Mouse (Mus musculus) midbrain, embryonic 10.5 days (tissue): ENCODE measurements around the gene Smok3a. TPM values are rescaled to one million over a fixed set of nuclear protein-coding genes. Genes with fewer than 3 reads are reported as not detected.
"Not testable (repeated sequence)": the region's sequence is repeated elsewhere in the genome, so short reads cannot be mapped to it uniquely, and the experiment has no call there.

Experiments used
- DNase-seq: peaks from one replicate; pipeline ENCODE4 v3.0.0-alpha.2; 2017; ENCODE audit warnings: low spot score
- H3K27ac ChIP-seq: fragments of 300-500 bp; sonication (generic); replicated peaks from 2 replicates; pipeline ENCODE4 v1.5.1; 2016; ENCODE audit warnings: mild to moderate bottlenecking
- H3K27me3 ChIP-seq: fragments of 300-500 bp; sonication (generic); 2 replicates; pipeline ENCODE4 v1.6.1; 2016; ENCODE audit warnings: low read depth, mild to moderate bottlenecking; ENCODE audit not compliant: poor library complexity, severe bottlenecking
- H3K36me3 ChIP-seq: fragments of 300-500 bp; sonication (generic); 2 replicates; pipeline ENCODE4 v1.6.1; 2016; ENCODE audit warnings: mild to moderate bottlenecking, moderate library complexity
- H3K4me1 ChIP-seq: fragments of 300-500 bp; sonication (generic); 2 replicates; pipeline ENCODE4 v1.6.1; 2016
- H3K4me3 ChIP-seq: fragments of 300-500 bp; sonication (generic); 2 replicates; pipeline ENCODE4 v1.5.1; 2016; ENCODE audit warnings: mild to moderate bottlenecking, moderate library complexity
- H3K9me3 ChIP-seq: fragments of 300-500 bp; sonication (generic); replicated peaks from 2 replicates; pipeline ENCODE4 v1.6.1; 2016; ENCODE audit warnings: mild to moderate bottlenecking
- WGBS: fragments of 180-500 bp; shearing (Covaris S2); methylation state at CpG from one replicate; pipeline ENCODE4 v1.1.7; 2016; 5-methylcytosine and 5-hydroxymethylcytosine counted together
- polyA plus RNA-seq: library from polyadenylated mRNA; unstranded; fragments of >200 nt; fragmentation: Nextera tagmentation; extraction: Ambion mirVana; gene quantifications from 2 replicates; pipeline ENCODE4 v1.2.1, GENCODE M21; 2016

Gene Smok3a
- polyA plus RNA-seq, 1 experiment from 2014 or later = not detected

- H3K9me3 ChIP-seq, H3K27me3 ChIP-seq, H3K27ac ChIP-seq, DNase-seq, H3K4me3 ChIP-seq, H3K4me1 ChIP-seq, H3K36me3 ChIP-seq: not testable (repeated sequence)
- no CpG with 5 or more reads among the region's 5 CpGs for WGBS
Observed at GRCm38 (mm10) chr5:138052894-138053293, 31.8 kb downstream of the Smok3a start, which contains the start of gene Smok3c. TSS of gene Smok3c (plus strand) at chr5:138053194.

GRCm38 (mm10) chr5:138073803-138074202 is 52.7 kb downstream of the Smok3a start:
- H3K4me1 ChIP-seq = no peaks in the 10 kb centered on the region
- H3K27ac ChIP-seq = no peak overlapping the region
- H3K36me3 ChIP-seq = no peaks in the 10 kb centered on the region
- H3K4me3 ChIP-seq = no peak overlapping the region
- H3K27me3 ChIP-seq = no peaks in the 10 kb centered on the region
- DNase-seq = no peak
- 89% methylated on average over 4 of the region's 4 CpGs for WGBS
- H3K9me3 ChIP-seq = no peaks in the 10 kb centered on the region

GRCm38 (mm10) chr5:138075684-138076083 is 54.6 kb downstream of the Smok3a start:
- no peaks in the 10 kb centered on the region for H3K9me3 ChIP-seq
- 80% methylated on average over 3 of the region's 3 CpGs for WGBS
- H3K36me3 ChIP-seq = no peaks in the 10 kb centered on the region
- DNase-seq = no peak
- H3K27me3 ChIP-seq = no peaks in the 10 kb centered on the region
- no peak overlapping the region for H3K4me3 ChIP-seq
- no peaks in the 10 kb centered on the region for H3K4me1 ChIP-seq
- H3K27ac ChIP-seq = no peak overlapping the region

- H3K27ac ChIP-seq = no peak overlapping the region
- H3K4me3 ChIP-seq = no peak overlapping the region
- H3K9me3 ChIP-seq = no peaks in the 10 kb centered on the region
- WGBS = 57% methylated on average over 2 of the region's 2 CpGs
- no peaks in the 10 kb centered on the region for H3K27me3 ChIP-seq
- no peaks in the 10 kb centered on the region for H3K36me3 ChIP-seq
- no peaks in the 10 kb centered on the region for H3K4me1 ChIP-seq
- DNase-seq = no peak
Observed at GRCm38 (mm10) chr5:138076148-138076547, 55.1 kb downstream of the Smok3a start.

- no peaks in the 10 kb centered on the region for H3K4me1 ChIP-seq
- no peaks in the 10 kb centered on the region for H3K27me3 ChIP-seq
- H3K27ac ChIP-seq = no peak overlapping the region
- WGBS = 92% methylated on average over 5 of the region's 5 CpGs
- no peaks in the 10 kb centered on the region for H3K9me3 ChIP-seq
- DNase-seq = no peak
- no peaks in the 10 kb centered on the region for H3K36me3 ChIP-seq
- H3K4me3 ChIP-seq = no peak overlapping the region
Observed at GRCm38 (mm10) chr5:138080456-138080855, 59.4 kb downstream of the Smok3a start.

- Histone ChIP-seq H3K4me3 (no peak overlapping the region), H3K4me1 (peaks cover 7% of the 10 kb centered on the region), H3K9me3 (no peaks in the 10 kb centered on the region), H3K27me3 (no peaks in the 10 kb centered on the region), H3K36me3 (no peaks in the 10 kb centered on the region), H3K27ac (no peak overlapping the region)
- DNase-seq = no peak
- WGBS = 80% methylated on average over 9 of the region's 9 CpGs
Observed at GRCm38 (mm10) chr5:138081446-138081845, 60.4 kb downstream of the Smok3a start.

GRCm38 (mm10) chr5:138083318-138083900 is 62.3 kb downstream of the Smok3a start:
- 63% methylated on average over 2 of the region's 2 CpGs for WGBS
- no peaks in the 10 kb centered on the region for H3K27me3 ChIP-seq
- peaks cover 14% of the 10 kb centered on the region for H3K4me1 ChIP-seq
- no peak for DNase-seq
- H3K4me3 ChIP-seq = no peak overlapping the region
- H3K27ac ChIP-seq = no peak overlapping the region
- H3K36me3 ChIP-seq = peaks cover 16% of the 10 kb centered on the region
- H3K9me3 ChIP-seq = no peaks in the 10 kb centered on the region

GRCm38 (mm10) chr5:138083936-138084335 is 62.9 kb downstream of the Smok3a start:
- H3K27me3 ChIP-seq = no peaks in the 10 kb centered on the region
- 94% methylated on average over 2 of the region's 2 CpGs for WGBS
- no peak for DNase-seq
- H3K36me3 ChIP-seq = peaks cover 21% of the 10 kb centered on the region
- H3K9me3 ChIP-seq = no peaks in the 10 kb centered on the region
- H3K4me3 ChIP-seq = no peak overlapping the region
- H3K4me1 ChIP-seq = peaks cover 14% of the 10 kb centered on the region
- H3K27ac ChIP-seq = no peak overlapping the region

Other genes starting within 250 kb of the Smok3a start
- 62.6 and 63.9 TPM in 2 replicates for gene Ppp1r35, start 242.4 kb upstream of the Smok3a start, polyA plus RNA-seq
- 11.7 and 12.5 TPM in 2 replicates for gene Mepce, start 233.6 kb upstream of the Smok3a start, polyA plus RNA-seq
- 13.8 and 16.1 TPM in 2 replicates for gene Zcwpw1, start 233.5 kb upstream of the Smok3a start, polyA plus RNA-seq
- gene Pilra, start 185.0 kb upstream of the Smok3a start, polyA plus RNA-seq = 0.19 and 1.1 TPM in 2 replicates
- gene Pilrb1, start 163.2 kb upstream of the Smok3a start, polyA plus RNA-seq = not detected in 2 replicates
- not detected in 2 replicates for gene Pilrb2, start 149.4 kb upstream of the Smok3a start, polyA plus RNA-seq
- gene Cyp3a13, start 99.6 kb upstream of the Smok3a start, polyA plus RNA-seq = not detected in 2 replicates
- gene Gjc3, start 58.2 kb upstream of the Smok3a start, polyA plus RNA-seq = 0.02 and 0.05 TPM in 2 replicates
- gene Azgp1, start 39.7 kb upstream of the Smok3a start, polyA plus RNA-seq = not detected in 2 replicates
- not detected in 2 replicates for gene Smok3b, start 168 bp downstream of the Smok3a start, polyA plus RNA-seq
- not detected in 2 replicates for gene Smok3c, start 31.9 kb downstream of the Smok3a start, polyA plus RNA-seq
- 23.1 and 31.1 TPM in 2 replicates for gene Zkscan1, start 63.8 kb downstream of the Smok3a start, polyA plus RNA-seq
- 105 and 114 TPM in 2 replicates for gene Zscan21, start 95.6 kb downstream of the Smok3a start, polyA plus RNA-seq
- 42.6 and 46.7 TPM in 2 replicates for gene Zfp113, start 134.5 kb downstream of the Smok3a start, polyA plus RNA-seq
- 369 and 387 TPM in 2 replicates for gene Cops6, start 139.8 kb downstream of the Smok3a start, polyA plus RNA-seq
- gene Ap4m1, start 150.7 kb downstream of the Smok3a start, polyA plus RNA-seq = 27.8 and 28.5 TPM in 2 replicates
- gene Mcm7, start 151.2 kb downstream of the Smok3a start, polyA plus RNA-seq = 376 and 423 TPM in 2 replicates
- 138 and 146 TPM in 2 replicates for gene Taf6, start 166.2 kb downstream of the Smok3a start, polyA plus RNA-seq
- gene Cnpy4, start 166.2 kb downstream of the Smok3a start, polyA plus RNA-seq = 54.4 and 58.2 TPM in 2 replicates
- 10.3 and 10.5 TPM in 2 replicates for gene Mblac1, start 173.1 kb downstream of the Smok3a start, polyA plus RNA-seq
- gene Nxpe5, start 204.6 kb downstream of the Smok3a start, polyA plus RNA-seq = not detected in 2 replicates
- gene Lamtor4, start 234.2 kb downstream of the Smok3a start, polyA plus RNA-seq = 47.9 and 48.5 TPM in 2 replicates
- 6.9 and 7.3 TPM in 2 replicates for gene BC037034, start 242.8 kb downstream of the Smok3a start, polyA plus RNA-seq